Mouse (Mus musculus) heart, embryonic 14.5 days (tissue): ENCODE measurements around the gene Tmem258. TPM values are rescaled to one million over a fixed set of nuclear protein-coding genes. Genes with fewer than 3 reads are reported as not detected.

ENCODE experiments used
- ATAC-seq: fragments of 200-750 bp; cut with Nextera tagmentation; 2 replicates; pipeline ENCODE4 v1.8.0; 2017; ENCODE audit warnings: low read depth, moderate TSS enrichment; ENCODE audit not compliant: insufficient number of reproducible peaks, insufficient read depth, low FRiP score
- H3K27ac ChIP-seq, 2 experiments: fragments of 200-500 bp in 1 of 2; fragments of 300-500 bp in 1 of 2; sonication (generic) in 1 of 2; replicated peaks in 1 of 2; 2 replicates each; pipeline ENCODE4 v1.5.1; 2012 to 2014; ENCODE audit warnings: low read depth in 2 of 2, low read length in 2 of 2, control low read depth in 1 of 2, mild to moderate bottlenecking in 1 of 2, mixed read lengths in 1 of 2; ENCODE audit not compliant: control insufficient read depth in 1 of 2, insufficient read depth in 1 of 2
- H3K27me3 ChIP-seq: fragments of 300-500 bp; sonication (generic); 2 replicates; pipeline ENCODE4 v1.6.1; 2014; ENCODE audit warnings: mild to moderate bottlenecking, low read length, control low read depth; ENCODE audit not compliant: control insufficient read depth, insufficient read depth
- H3K36me3 ChIP-seq: fragments of 300-500 bp; sonication (generic); 2 replicates; pipeline ENCODE4 v1.6.1; 2014; ENCODE audit warnings: mild to moderate bottlenecking, control low read depth, low read length, mixed read lengths; ENCODE audit not compliant: control insufficient read depth, insufficient read depth
- H3K4me1 ChIP-seq, 2 experiments: fragments of 200-500 bp in 1 of 2; fragments of 300-500 bp in 1 of 2; sonication (generic) in 1 of 2; 2 replicates each; pipeline ENCODE4 v1.6.1; 2012 to 2014; ENCODE audit warnings: low read length in 2 of 2, control low read depth in 1 of 2, mixed read lengths in 1 of 2; ENCODE audit not compliant: control insufficient read depth in 2 of 2, insufficient read depth in 2 of 2
- H3K4me2 ChIP-seq: fragments of 300-500 bp; sonication (generic); 2 replicates; pipeline ENCODE4 v1.6.1; 2014; ENCODE audit warnings: mild to moderate bottlenecking, low read length
- H3K4me3 ChIP-seq, 2 experiments: fragments of 200-500 bp in 1 of 2; fragments of 300-500 bp in 1 of 2; sonication (generic) in 1 of 2; 2 replicates each; pipeline ENCODE4 v1.5.1; 2012 to 2014; ENCODE audit warnings: low read length in 2 of 2, mild to moderate bottlenecking in 2 of 2, control low read depth in 1 of 2, low read depth in 1 of 2, moderate library complexity in 1 of 2; ENCODE audit not compliant: control insufficient read depth in 1 of 2, insufficient read depth in 1 of 2
- H3K9ac ChIP-seq: fragments of 300-500 bp; sonication (generic); 2 replicates; pipeline ENCODE4 v1.6.1; 2014; ENCODE audit warnings: mild to moderate bottlenecking, low read length
- H3K9me3 ChIP-seq: fragments of 300-500 bp; sonication (generic); 2 replicates; pipeline ENCODE4 v1.6.1; 2016; ENCODE audit warnings: low read length, control low read depth; ENCODE audit not compliant: control insufficient read depth
- WGBS: fragments of 180-500 bp; shearing (Covaris S2); extraction: QIAGEN DNeasy Blood & Tissue Kit; methylation state at CpG from one replicate; pipeline ENCODE4 v1.1.7; 2014; 5-methylcytosine and 5-hydroxymethylcytosine counted together
- microRNA-seq: library from miRNA; unstranded; fragments of <30 nt; microRNA quantifications from one replicate; pipeline ENCODE4, GENCODE M21; 2016
- polyA plus RNA-seq: library from polyadenylated mRNA; unstranded; fragments of >200 nt; fragmentation: Nextera tagmentation; extraction: Ambion mirVana; gene quantifications from 2 replicates; pipeline ENCODE4 v1.2.1, GENCODE M21; 2014

Tmem258 gene
- polyA plus RNA-seq, 1 experiment from 2014 or later, result 491 TPM

DNA sequence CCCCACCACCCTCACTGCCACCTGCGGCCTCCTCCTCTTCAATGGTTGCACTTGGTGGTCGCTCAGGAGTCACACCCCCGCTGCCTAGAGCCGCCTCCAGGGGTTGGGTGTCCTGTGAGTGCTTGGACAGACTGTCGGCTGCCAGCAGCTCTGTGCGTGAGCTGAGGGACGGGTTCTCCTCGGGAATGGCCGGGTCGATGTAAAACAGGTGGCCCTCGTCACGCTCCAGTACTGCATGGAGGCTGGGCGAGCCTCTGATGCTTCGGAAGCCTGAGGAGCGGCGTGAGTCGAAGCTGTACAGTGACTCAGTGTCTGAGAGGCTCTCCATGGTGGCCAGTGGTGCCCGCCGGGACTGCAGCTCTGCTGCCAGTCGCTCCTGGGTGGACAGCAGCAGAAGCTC, 44.3 kb downstream of the Tmem258 start:
- Histone ChIP-seq H3K4me3 (no peak overlapping the region), H3K36me3 (no peaks in the 10 kb centered on the region), H3K9me3 (no peaks in the 10 kb centered on the region), H3K4me2 (peak overlapping the region; percentile 36), H3K9ac (no peak overlapping the region), H3K27me3 (peaks cover 15% of the 10 kb centered on the region), H3K27ac (no peak overlapping the region), H3K4me1 (peaks cover 15 to 16% of the 10 kb centered on the region in 2 experiments)
- ATAC-seq, result no peak
- 24% methylated on average over 20 of the region's 20 CpGs for WGBS

Small RNA genes lying within 50 kb of the gene (microRNA-seq; reads per million reads assigned to microRNA genes)
- not detected for gene Mir6993

Other genes starting within 250 kb of the Tmem258 start
- 1,816 and 1,859 TPM in 2 replicates for gene Fth1, start 223.4 kb upstream of the Tmem258 start, polyA plus RNA-seq
- 0.24 and 0.40 TPM in 2 replicates for gene Best1, start 202.4 kb upstream of the Tmem258 start, polyA plus RNA-seq
- 27.6 and 27.7 TPM in 2 replicates for gene Rab3il1, start 202.3 kb upstream of the Tmem258 start, polyA plus RNA-seq
- gene Fads3, start 162.4 kb upstream of the Tmem258 start, polyA plus RNA-seq, result 25.3 and 32.5 TPM in 2 replicates
- gene Fads2, start 102.3 kb upstream of the Tmem258 start, polyA plus RNA-seq, result 11.4 and 15.0 TPM in 2 replicates
- gene Fads1, start 21.1 kb upstream of the Tmem258 start, polyA plus RNA-seq, result 39.8 and 44.2 TPM in 2 replicates
- 36.7 and 37.6 TPM in 2 replicates for gene Fen1, start 155 bp downstream of the Tmem258 start, polyA plus RNA-seq
- gene Myrf, start 36.7 kb downstream of the Tmem258 start, polyA plus RNA-seq, result 7.8 and 10.8 TPM in 2 replicates
- gene Dagla, start 100.9 kb downstream of the Tmem258 start, polyA plus RNA-seq, result 0.65 and 0.82 TPM in 2 replicates
- 0.67 and 0.92 TPM in 2 replicates for gene Syt7, start 185.1 kb downstream of the Tmem258 start, polyA plus RNA-seq